Mouse (Mus musculus) thymus, adult 2 months (tissue): ENCODE data around the gene Olfr521. TPM values are rescaled to one million over a fixed set of nuclear protein-coding genes. Genes with fewer than 3 reads are reported as not detected.
"Not testable (repeated sequence)": the region's sequence is repeated elsewhere in the genome, so short reads cannot be mapped to it uniquely, and the experiment has no call there.

Experiments used
- DNase-seq: peaks from one replicate; pipeline ENCODE4 v3.0.0; 2021
- H3K27ac ChIP-seq: fragments of 200-500 bp; 2 replicates; pipeline ENCODE4 v1.5.1; 2012; ENCODE audit warnings: low read length, control low read depth; ENCODE audit not compliant: control insufficient read depth, insufficient read depth
- H3K27me3 ChIP-seq: fragments of 200-500 bp; 2 replicates; pipeline ENCODE4 v1.6.1; 2012; ENCODE audit warnings: mild to moderate bottlenecking, low read length, moderate library complexity, mixed read lengths; ENCODE audit not compliant: control insufficient read depth, insufficient read depth
- H3K36me3 ChIP-seq: fragments of 200-500 bp; 2 replicates; pipeline ENCODE4 v1.6.1; 2012; ENCODE audit warnings: mild to moderate bottlenecking, low read length, moderate library complexity; ENCODE audit not compliant: control insufficient read depth, insufficient read depth
- H3K4me1 ChIP-seq: fragments of 200-500 bp; replicated peaks from 2 replicates; pipeline ENCODE4 v1.6.1; 2012; ENCODE audit warnings: low read length; ENCODE audit not compliant: control insufficient read depth, insufficient read depth
- H3K4me3 ChIP-seq: fragments of 200-500 bp; 2 replicates; pipeline ENCODE4 v1.5.1; 2012; ENCODE audit warnings: mild to moderate bottlenecking, low read length, control low read depth, moderate library complexity; ENCODE audit not compliant: control insufficient read depth, insufficient read depth
- CTCF ChIP-seq: fragments of 200-500 bp; IDR thresholded peaks from 2 replicates; pipeline ENCODE4 v1.5.1; 2012; ENCODE audit warnings: mild to moderate bottlenecking, control low read depth, low read length, moderate library complexity, borderline replicate concordance; ENCODE audit not compliant: control insufficient read depth, poor library complexity, insufficient read depth; ENCODE audit errors: extremely low read depth
- POLR2A ChIP-seq: fragments of 200-500 bp; IDR thresholded peaks from 2 replicates; pipeline ENCODE4 v1.6.1; 2012; ENCODE audit warnings: mild to moderate bottlenecking, low read length, control low read depth, moderate library complexity; ENCODE audit not compliant: control insufficient read depth, poor library complexity, insufficient read depth; ENCODE audit errors: extremely low read depth
- WGBS: fragments of 180-500 bp; shearing (Covaris S2); methylation state at CpG from one replicate; pipeline ENCODE4 v1.1.7; 2018; 5-methylcytosine and 5-hydroxymethylcytosine counted together
- polyA plus RNA-seq: library from polyadenylated mRNA; depleted of rRNA; stranded (reverse); fragments of >200 nt; gene quantifications from 2 replicates; pipeline ENCODE4 v1.2.3, GENCODE M21; 2012; rRNA removed

Gene Olfr521
- polyA plus RNA-seq, 1 experiment, result not detected

GRCm38 (mm10) chr7:99805340-99805739, 42.0 kb downstream of the Olfr521 start:
- WGBS, result 42% methylated on average over 1 of the region's 1 CpGs
- TF ChIP-seq POLR2A, result no peak
- TF ChIP-seq CTCF, result no peak

GRCm38 (mm10) chr7:99807043-99807442, 43.7 kb downstream of the Olfr521 start:
- H3K4me1 ChIP-seq, H3K4me3 ChIP-seq, DNase-seq, H3K27me3 ChIP-seq, H3K36me3 ChIP-seq, H3K27ac ChIP-seq: not testable (repeated sequence)
- WGBS, result 89% methylated on average over 7 of the region's 7 CpGs

More at GRCm38 (mm10) chr7:99805340-99805739, 42.0 kb downstream of the Olfr521 start:
- H3K4me1 ChIP-seq, result peaks cover 3% of the 10 kb centered on the region; the same call in 1 of the 2 replicates
- no peak for DNase-seq
- no peaks in the 10 kb centered on the region for H3K36me3 ChIP-seq
- no peak overlapping the region for H3K27ac ChIP-seq
- no peak overlapping the region for H3K4me3 ChIP-seq
- no peaks in the 10 kb centered on the region for H3K27me3 ChIP-seq

- WGBS, result 58% methylated on average over 2 of the region's 2 CpGs
- Histone ChIP-seq H3K4me1 (peaks cover 3% of the 10 kb centered on the region; the same call in 1 of the 2 replicates), H3K27me3 (no peaks in the 10 kb centered on the region), H3K36me3 (peaks cover 18% of the 10 kb centered on the region), H3K4me3 (no peak overlapping the region), H3K27ac (peak overlapping the region; percentile 66; the same call in 1 of the 2 replicates)
- TF ChIP-seq CTCF, result no peak
- TF ChIP-seq POLR2A, result no peak
- no peak for DNase-seq
These were observed 47.5 kb downstream of the Olfr521 start for GRCm38 (mm10) chr7:99810814-99811213.

DNA sequence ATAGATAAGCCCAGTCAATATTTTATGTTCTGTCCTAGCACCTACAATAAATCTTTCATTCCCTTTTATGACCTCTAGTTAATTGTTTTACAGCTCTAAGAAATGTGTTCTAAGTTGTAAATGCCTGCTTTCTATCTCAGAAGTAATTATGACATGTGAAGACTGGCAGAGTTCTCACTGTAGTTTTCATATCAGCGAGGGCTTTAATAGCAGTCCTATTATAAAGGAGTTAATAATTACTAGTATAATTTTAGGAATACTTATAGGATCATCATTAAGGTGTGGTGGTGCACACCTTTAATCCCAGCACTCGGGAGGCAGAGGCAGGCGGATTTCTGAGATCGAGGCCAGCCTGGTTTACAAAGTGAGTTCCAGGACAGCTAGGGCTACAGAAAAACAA, 48.4 kb downstream of the Olfr521 start:
- peaks cover 18% of the 10 kb centered on the region for H3K36me3 ChIP-seq
- H3K4me3 ChIP-seq, result no peak overlapping the region
- no peaks in the 10 kb centered on the region for H3K27me3 ChIP-seq
- WGBS, result 97% methylated on average over 4 of the region's 4 CpGs
- H3K4me1 ChIP-seq, result peaks cover 6% of the 10 kb centered on the region; the same call in 1 of the 2 replicates
- TF ChIP-seq CTCF (no peak), POLR2A (no peak)
- no peak for DNase-seq
- no peak overlapping the region for H3K27ac ChIP-seq

DNA sequence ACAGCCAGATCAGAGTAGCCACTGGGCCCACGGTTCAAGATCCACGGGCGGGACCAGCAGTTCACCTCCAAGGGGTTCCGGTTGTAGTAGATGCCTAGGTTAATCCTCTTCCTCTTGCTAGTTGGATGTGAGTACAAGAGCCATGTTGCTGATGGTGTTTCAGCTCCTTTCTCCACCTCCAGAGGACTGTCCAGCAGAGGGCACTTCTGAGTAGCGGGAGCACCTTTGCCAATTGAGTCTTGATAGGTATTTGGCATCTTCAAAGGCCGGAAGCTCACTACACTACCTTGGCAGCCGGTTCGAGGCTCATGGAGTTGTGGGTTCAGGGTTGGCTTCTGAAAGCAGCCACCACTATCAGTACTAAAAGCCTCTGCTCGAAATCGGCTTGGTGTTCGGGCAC, 50.1 kb downstream of the Olfr521 start:
- 92% methylated on average over 11 of the region's 11 CpGs for WGBS

DNA sequence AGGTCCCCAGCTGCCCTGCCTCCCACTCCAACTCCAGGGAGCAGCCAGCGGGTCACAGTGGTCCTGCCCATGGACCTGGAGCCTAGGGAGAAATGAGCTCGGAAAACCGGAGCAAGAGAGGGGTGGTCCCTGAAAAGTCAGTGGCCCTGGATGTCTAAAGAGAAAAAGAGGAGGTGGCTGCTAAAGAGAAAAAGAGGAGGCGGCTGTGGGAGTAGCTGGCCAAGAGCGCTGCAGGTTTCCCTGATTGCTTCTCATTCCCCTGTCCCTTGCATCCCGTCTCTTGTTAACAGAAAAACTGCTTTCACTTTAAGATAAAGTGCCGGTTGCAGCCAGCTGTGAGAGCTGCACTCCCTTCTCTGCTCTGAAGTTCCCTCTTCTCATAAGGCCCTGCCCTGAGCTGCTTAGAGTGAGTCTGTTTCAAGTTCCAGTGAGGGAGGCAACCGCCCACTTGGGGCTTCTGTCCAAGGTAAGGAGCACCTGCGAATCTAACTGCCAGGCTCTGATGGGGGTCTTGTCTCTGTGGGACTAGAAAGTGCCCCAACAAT, 54.9 kb downstream of the Olfr521 start:
- H3K27ac ChIP-seq, result peak overlapping the region; percentile 100
- WGBS, result 12% methylated on average over 9 of the region's 9 CpGs
- H3K36me3 ChIP-seq, H3K27me3 ChIP-seq: not testable (repeated sequence)
- H3K4me1 ChIP-seq, result peaks cover 29% of the 10 kb centered on the region
- 0 out of 2 replicates have a peak, but pooled peaks have one; percentile 19 for TF ChIP-seq POLR2A
- peak overlapping the region; percentile 59 for H3K4me3 ChIP-seq
- DNase-seq, result peak; percentile 77

More for the DNA sequence above, 50.1 kb downstream of the Olfr521 start:
- Histone ChIP-seq H3K4me3 (no peak overlapping the region), H3K27me3 (no peaks in the 10 kb centered on the region), H3K36me3 (peaks cover 18% of the 10 kb centered on the region), H3K4me1 (peaks cover 18% of the 10 kb centered on the region), H3K27ac (no peak overlapping the region)
- TF ChIP-seq POLR2A, result no peak
- no peak for TF ChIP-seq CTCF
- DNase-seq, result peak; percentile 76

Other genes starting within 250 kb of the Olfr521 start
- gene Arrb1, start 228.0 kb upstream of the Olfr521 start, polyA plus RNA-seq, result 26.3 and 29.6 TPM in 2 replicates
- 3.8 and 4.6 TPM in 2 replicates for gene Tpbgl, start 136.4 kb upstream of the Olfr521 start, polyA plus RNA-seq
- 29.8 and 36.1 TPM in 2 replicates for gene Slco2b1, start 52.2 kb upstream of the Olfr521 start, polyA plus RNA-seq
- not detected in 2 replicates for gene Olfr520, start 33.2 kb upstream of the Olfr521 start, polyA plus RNA-seq
- gene Neu3, start 64.9 kb downstream of the Olfr521 start, polyA plus RNA-seq, result 32.1 and 49.1 TPM in 2 replicates
- gene Xrra1, start 95.6 kb downstream of the Olfr521 start, polyA plus RNA-seq, result 26.0 and 36.9 TPM in 2 replicates
- 83.7 and 91.7 TPM in 2 replicates for gene Spcs2, start 100.0 kb downstream of the Olfr521 start, polyA plus RNA-seq
- gene Rnf169, start 216.9 kb downstream of the Olfr521 start, polyA plus RNA-seq, result 13.3 and 16.4 TPM in 2 replicates
- gene Chrdl2, start 242.7 kb downstream of the Olfr521 start, polyA plus RNA-seq, result 0.05 TPM in 1 of 2 replicates, not detected in the other